Mouse (Mus musculus): ENCODE data around the gene Msh5. TPM values are rescaled to one million over a fixed set of nuclear protein-coding genes. Genes with fewer than 3 reads are reported as not detected.
A peak's percentile ranks its signal among the peaks of the same experiment; 100 is the strongest.

Msh5 gene
- total RNA-seq (2021), result under 1 TPM; 0.62 to 0.73 TPM

- peak; percentile 87 to 92 for DNase-seq
These were observed at the start of gene Msh5 for GRCm38 (mm10) chr17:35046681-35047455. Msh5 (minus strand) TSS chr17:35046745.

GRCm38 (mm10) chr17:35094475-35095365 lies 48.2 kb upstream of the Msh5 start:
- DNase-seq, result no peak

GRCm38 (mm10) chr17:35092403-35093198 lies 46.1 kb upstream of the Msh5 start:
- no peak for DNase-seq

GRCm38 (mm10) chr17:35090166-35090932 lies 43.8 kb upstream of the Msh5 start:
- DNase-seq, result no peak

- DNase-seq, result peak; percentile 94 to 95
These were observed 42.5 kb upstream of the Msh5 start, which contains the start of gene Abhd16a for GRCm38 (mm10) chr17:35088825-35089644. Abhd16a (plus strand) TSS chr17:35089263.

GRCm38 (mm10) chr17:35088151-35088550 lies 41.6 kb upstream of the Msh5 start:
- DNase-seq, result no peak

- DNase-seq, result no peak
These were observed 38.8 kb upstream of the Msh5 start, which contains the start of gene Ly6g6f for GRCm38 (mm10) chr17:35085208-35085865. Ly6g6f (minus strand) TSS chr17:35085610.

GRCm38 (mm10) chr17:35083929-35084497 lies 37.5 kb upstream of the Msh5 start:
- no peak for DNase-seq

GRCm38 (mm10) chr17:35082841-35083576 lies 36.5 kb upstream of the Msh5 start:
- DNase-seq, result no peak

- DNase-seq, result no peak
These were observed 34.2 kb upstream of the Msh5 start for GRCm38 (mm10) chr17:35080710-35081109.

GRCm38 (mm10) chr17:35080248-35080647 lies 33.7 kb upstream of the Msh5 start:
- no peak for DNase-seq

- DNase-seq, result no peak
These were observed 33.2 kb upstream of the Msh5 start for GRCm38 (mm10) chr17:35079778-35080177.

GRCm38 (mm10) chr17:35077786-35078233 lies 31.3 kb upstream of the Msh5 start, which contains the start of gene Ly6g6d:
Ly6g6d (minus strand) TSS chr17:35078065.
- DNase-seq, result no peak

GRCm38 (mm10) chr17:35077285-35077684 lies 30.7 kb upstream of the Msh5 start:
- DNase-seq, result no peak

GRCm38 (mm10) chr17:35076507-35077176 lies 30.1 kb upstream of the Msh5 start, which contains the start of gene Ly6g6e:
Ly6g6e (plus strand) TSS chr17:35076902.
- no peak for DNase-seq

GRCm38 (mm10) chr17:35074097-35074496 lies 27.6 kb upstream of the Msh5 start:
- DNase-seq, result no peak

- DNase-seq, result no peak
These were observed 24.9 kb upstream of the Msh5 start for GRCm38 (mm10) chr17:35071454-35071853.

Measured in layer of hippocampus, postnatal 36 days (tissue).